Mouse (Mus musculus) midbrain, embryonic 11.5 days (tissue): ENCODE results near the gene Cdr2. TPM values are rescaled to one million over a fixed set of nuclear protein-coding genes. Genes with fewer than 3 reads are reported as not detected.
A peak's percentile ranks its signal among the peaks of the same experiment; 100 is the strongest.
"Not testable (repeated sequence)": the region's sequence is repeated elsewhere in the genome, so short reads cannot be mapped to it uniquely, and the experiment has no call there.

Experiments
- ATAC-seq: fragments of 200-750 bp; cut with Nextera tagmentation; 2 replicates; pipeline ENCODE4 v1.8.0; 2017; ENCODE audit warnings: moderate TSS enrichment, moderate library complexity; ENCODE audit not compliant: low FRiP score
- DNase-seq: peaks from one replicate; pipeline ENCODE4 v3.0.0; 2015; ENCODE audit warnings: low spot score; ENCODE audit errors: missing footprints
- H3K27ac ChIP-seq: fragments of 300-500 bp; sonication (generic); 2 replicates; pipeline ENCODE4 v1.5.1; 2014; ENCODE audit warnings: low read depth, low read length
- H3K27me3 ChIP-seq: fragments of 300-500 bp; sonication (generic); 2 replicates; pipeline ENCODE4 v1.6.1; 2014; ENCODE audit warnings: mild to moderate bottlenecking, low read length, moderate library complexity, mixed read lengths; ENCODE audit not compliant: control insufficient read depth, insufficient read depth
- H3K36me3 ChIP-seq: fragments of 300-500 bp; sonication (generic); 2 replicates; pipeline ENCODE4 v1.6.1; 2014; ENCODE audit warnings: mild to moderate bottlenecking, low read length, moderate library complexity, mixed read lengths; ENCODE audit not compliant: control insufficient read depth, insufficient read depth
- H3K4me1 ChIP-seq: fragments of 300-500 bp; sonication (generic); 2 replicates; pipeline ENCODE4 v1.6.1; 2014; ENCODE audit warnings: low read length; ENCODE audit not compliant: control insufficient read depth, insufficient read depth
- H3K4me2 ChIP-seq: fragments of 300-500 bp; sonication (generic); 2 replicates; pipeline ENCODE4 v1.6.1; 2014; ENCODE audit warnings: mild to moderate bottlenecking, moderate library complexity
- H3K4me3 ChIP-seq: fragments of 300-500 bp; sonication (generic); 2 replicates; pipeline ENCODE4 v1.5.1; 2014; ENCODE audit warnings: low read depth, low read length
- H3K9ac ChIP-seq: fragments of 300-500 bp; sonication (generic); 2 replicates; pipeline ENCODE4 v1.6.1; 2014; ENCODE audit warnings: low read length
- H3K9me3 ChIP-seq: fragments of 300-500 bp; sonication (generic); 2 replicates; pipeline ENCODE4 v1.6.1; 2016; ENCODE audit warnings: low read length; ENCODE audit not compliant: control insufficient read depth
- WGBS: fragments of 180-500 bp; shearing (Covaris S2); extraction: QIAGEN DNeasy Blood & Tissue Kit; methylation state at CpG from one replicate; pipeline ENCODE4 v1.1.7; 2014; 5-methylcytosine and 5-hydroxymethylcytosine counted together
- polyA plus RNA-seq: library from polyadenylated mRNA; unstranded; fragments of >200 nt; fragmentation: Nextera tagmentation; extraction: Ambion mirVana; gene quantifications from 2 replicates; pipeline ENCODE4 v1.2.1, GENCODE M21; 2014

Cdr2 gene
- polyA plus RNA-seq, 1 experiment from 2014 or later: 17.6 TPM

DNA sequence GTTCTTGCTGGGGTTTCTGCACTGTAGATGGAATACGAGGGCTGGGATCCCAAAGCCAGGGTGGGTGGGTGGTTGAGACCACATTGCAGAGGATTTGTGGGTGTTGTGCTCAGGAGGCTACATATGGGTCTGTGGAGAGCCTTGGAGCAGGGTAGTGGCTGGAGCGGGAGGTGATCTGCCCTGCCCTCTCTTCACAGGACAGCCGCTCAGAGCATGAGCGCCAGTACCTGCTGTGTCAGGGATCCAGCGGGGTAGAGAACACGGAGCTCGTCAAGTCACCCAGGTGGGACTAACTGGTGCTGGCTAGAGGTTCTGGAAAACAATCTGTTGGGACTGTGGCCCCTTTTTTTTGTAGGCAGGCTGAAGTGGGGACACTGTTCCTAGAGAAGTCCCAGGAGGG lies 49.0 kb downstream of the Cdr2 start:
- 0 out of 2 replicates have a peak, but pooled peaks have one; percentile 9 for ATAC-seq
- H3K4me3 ChIP-seq: no peak overlapping the region
- no peak for DNase-seq
- H3K9me3 ChIP-seq: no peaks in the 10 kb centered on the region
- no peak overlapping the region for H3K4me2 ChIP-seq
- H3K27ac ChIP-seq: no peak overlapping the region
- no peaks in the 10 kb centered on the region for H3K4me1 ChIP-seq
- H3K9ac ChIP-seq: no peak overlapping the region
- H3K36me3 ChIP-seq: peaks cover 16% of the 10 kb centered on the region
- 90% methylated on average over 7 of the region's 7 CpGs for WGBS
- no peaks in the 10 kb centered on the region for H3K27me3 ChIP-seq

DNA sequence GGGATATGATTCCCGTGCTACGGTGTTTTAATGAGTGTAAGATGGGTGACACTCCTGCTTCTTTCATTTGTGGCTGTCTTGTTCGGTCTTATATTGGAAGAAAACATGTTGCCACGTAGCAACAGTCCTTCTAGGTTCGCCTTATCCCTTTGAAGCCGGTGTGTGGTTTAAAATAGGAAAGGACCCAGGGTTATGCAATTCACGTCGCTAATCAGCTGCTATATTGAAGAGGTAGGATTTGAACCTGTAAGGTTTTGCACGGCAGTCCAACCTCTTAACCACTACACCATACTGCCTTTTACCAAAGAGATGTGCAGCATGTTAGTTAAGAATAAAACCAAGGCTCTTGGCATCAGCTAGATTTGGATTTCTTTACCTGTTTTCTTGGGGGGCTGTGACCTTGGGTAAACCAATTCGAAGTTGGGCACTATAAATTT lies 63.6 kb downstream of the Cdr2 start:
- DNase-seq (peak; percentile 95), ATAC-seq (peak; percentile 54)
- Histone ChIP-seq H3K9me3 (no peaks in the 10 kb centered on the region), H3K27ac (peak overlapping the region; percentile 80), H3K36me3 (0 out of 2 replicates have a peak, but pooled peaks cover 3% of the 10 kb centered on the region), H3K4me2 (peak overlapping the region; percentile 71), H3K27me3 (no peaks in the 10 kb centered on the region), H3K4me3 (peak overlapping the region; percentile 98), H3K9ac (peak overlapping the region; percentile 92), H3K4me1 (no peaks in the 10 kb centered on the region)
- WGBS: 7% methylated on average over 10 of the region's 10 CpGs

DNA sequence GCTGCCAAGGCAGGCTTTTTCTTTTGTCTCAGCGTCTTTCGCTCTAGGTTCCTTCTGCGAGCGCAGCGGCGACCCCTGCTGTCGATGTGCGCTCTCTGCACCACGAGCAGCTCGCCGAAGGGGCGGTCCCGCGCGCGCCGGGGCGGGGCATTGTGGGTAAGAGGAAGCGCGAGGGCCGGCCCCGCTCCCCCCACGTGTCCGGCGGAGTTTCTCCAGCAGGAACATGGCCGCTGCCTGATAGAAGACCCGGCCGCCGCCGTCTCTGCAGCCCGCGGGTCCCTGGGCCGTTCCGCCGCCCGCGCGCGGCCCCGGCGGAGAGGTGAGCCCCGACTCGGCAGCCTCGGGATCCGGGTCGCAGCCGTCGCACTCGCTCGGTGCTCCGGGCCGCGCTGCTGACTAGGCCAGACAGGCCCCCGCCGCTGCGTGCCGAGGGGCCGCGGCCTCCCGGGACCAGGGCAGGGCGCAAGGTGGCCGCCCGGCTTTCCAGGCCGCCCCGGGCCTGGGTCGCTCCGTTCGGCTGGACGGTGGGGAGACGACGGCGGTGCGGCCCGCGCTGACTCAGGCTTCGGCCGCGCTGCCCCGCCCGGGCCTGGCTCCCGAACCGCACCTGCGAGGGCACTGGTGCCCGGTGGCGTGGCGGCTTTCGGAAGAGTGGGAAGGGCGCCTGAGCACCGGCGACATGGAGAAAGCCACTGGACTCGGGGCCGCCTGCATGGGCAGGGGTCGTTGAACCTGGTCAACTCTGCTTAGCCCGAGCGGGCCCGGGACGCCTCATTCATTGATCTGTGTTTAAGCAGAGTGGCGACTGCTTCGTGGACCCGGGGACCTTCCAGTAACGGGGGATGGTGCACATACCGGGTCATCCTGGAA lies 64.3 kb downstream of the Cdr2 start, which contains the start of gene Polr3e:
Polr3e (plus strand) TSS at position 153 of the 870 bp plus-strand sequence.
- H3K4me3 ChIP-seq: peak within 1 kb of the TSS; percentile 98
- DNase-seq (peak; percentile 100), ATAC-seq (peak; percentile 94)
- H3K27me3 ChIP-seq: no peaks in the 10 kb centered on the region
- peak within 1 kb of the TSS; percentile 71 for H3K4me2 ChIP-seq
- H3K9ac ChIP-seq: peak within 1 kb of the TSS; percentile 92
- 0 out of 2 replicates have a peak, but pooled peaks cover 2% of the 10 kb centered on the region for H3K36me3 ChIP-seq
- peak within 1 kb of the TSS; percentile 80 for H3K27ac ChIP-seq
- WGBS: under 1% methylated on average over 83 of the region's 102 CpGs
- no peaks in the 10 kb centered on the region for H3K4me1 ChIP-seq
- H3K9me3 ChIP-seq: no peaks in the 10 kb centered on the region

DNA sequence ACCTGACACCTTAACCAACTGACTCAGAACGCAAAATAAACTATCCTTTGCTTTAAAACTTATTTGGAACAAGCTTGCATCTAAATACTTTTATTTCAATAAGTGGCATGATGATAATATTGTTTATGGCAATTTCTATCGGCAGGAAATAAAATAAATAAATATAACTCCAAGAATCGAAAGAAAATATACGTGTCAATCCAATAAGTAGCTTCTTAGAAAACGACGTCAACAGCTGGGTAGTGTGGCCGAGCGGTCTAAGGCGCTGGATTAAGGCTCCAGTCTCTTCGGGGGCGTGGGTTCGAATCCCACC lies 64.9 kb downstream of the Cdr2 start:
- Histone ChIP-seq H3K4me3 (peak overlapping the region; percentile 98; the same call in 1 of the 2 replicates), H3K27ac (no peak overlapping the region), H3K9ac (no peak overlapping the region), H3K4me2 (peak overlapping the region; percentile 71; the same call in 1 of the 2 replicates), H3K9me3 (no peaks in the 10 kb centered on the region), H3K36me3 (no peaks in the 10 kb centered on the region), H3K4me1 (no peaks in the 10 kb centered on the region), H3K27me3 (no peaks in the 10 kb centered on the region)
- no peak for DNase-seq
- 10% methylated on average over 12 of the region's 12 CpGs for WGBS
- no peak for ATAC-seq

DNA sequence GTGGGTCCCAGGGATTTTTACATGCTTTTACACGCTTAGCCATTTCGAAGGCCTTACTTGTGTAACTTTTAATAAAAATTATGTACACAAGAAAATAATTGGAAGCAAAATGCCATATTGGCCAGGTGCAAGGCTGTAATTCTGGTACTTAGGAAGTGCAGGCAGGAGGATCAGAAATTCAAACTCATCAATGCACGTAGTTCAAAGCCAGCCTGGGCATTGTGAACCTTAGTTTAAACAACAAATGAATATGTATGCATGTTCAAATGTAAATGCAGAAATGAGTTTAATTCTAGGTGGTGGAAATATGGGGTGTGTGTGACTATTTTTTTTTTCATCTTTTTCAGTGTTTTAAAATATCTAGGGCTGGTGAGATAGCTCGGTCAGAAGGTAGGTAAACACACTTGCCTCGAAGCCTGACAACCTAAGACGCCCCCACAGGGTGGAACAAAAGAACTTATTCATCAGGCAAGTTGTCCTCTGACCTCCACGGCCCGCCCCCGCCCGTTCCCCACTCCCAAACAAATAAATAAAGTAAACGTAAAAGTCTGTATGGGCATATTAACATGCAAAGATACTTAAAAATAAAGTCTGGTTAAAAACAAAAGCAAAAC lies 65.7 kb downstream of the Cdr2 start:
- Histone ChIP-seq H3K9ac (no peak overlapping the region), H3K9me3 (no peaks in the 10 kb centered on the region), H3K36me3 (no peaks in the 10 kb centered on the region), H3K4me1 (no peaks in the 10 kb centered on the region), H3K4me3 (no peak overlapping the region), H3K4me2 (no peak overlapping the region), H3K27ac (no peak overlapping the region), H3K27me3 (no peaks in the 10 kb centered on the region)
- ATAC-seq (no peak), DNase-seq (peak; percentile 80)
- WGBS: 21% methylated on average over 11 of the region's 11 CpGs

DNA sequence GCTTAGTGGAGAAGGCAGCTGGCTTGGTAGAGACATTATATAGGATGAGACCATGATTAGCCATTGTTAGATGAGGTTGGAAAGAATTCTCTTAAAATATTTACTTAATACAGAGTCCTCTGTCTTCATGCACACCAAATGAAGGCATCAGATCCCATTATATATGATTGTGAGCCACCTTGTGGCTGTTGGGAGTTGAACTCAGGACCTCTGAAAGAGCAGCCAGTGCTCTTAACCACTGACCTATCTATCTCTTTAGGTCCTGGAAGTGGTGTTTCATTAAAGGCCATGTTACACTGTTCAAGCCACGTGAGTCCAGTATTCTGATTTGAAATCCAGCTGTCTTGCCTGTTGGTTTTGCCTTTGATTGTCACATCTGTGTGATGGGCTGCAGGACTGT lies 68.8 kb downstream of the Cdr2 start:
- Histone ChIP-seq H3K36me3 (no peaks in the 10 kb centered on the region), H3K4me2 (no peak overlapping the region), H3K9ac (no peak overlapping the region), H3K4me1 (no peaks in the 10 kb centered on the region), H3K27me3 (no peaks in the 10 kb centered on the region), H3K4me3 (no peak overlapping the region), H3K9me3 (no peaks in the 10 kb centered on the region), H3K27ac (no peak overlapping the region)
- ATAC-seq: no peak
- WGBS: 40% methylated on average over 1 of the region's 1 CpGs
- DNase-seq: peak; percentile 67

DNA sequence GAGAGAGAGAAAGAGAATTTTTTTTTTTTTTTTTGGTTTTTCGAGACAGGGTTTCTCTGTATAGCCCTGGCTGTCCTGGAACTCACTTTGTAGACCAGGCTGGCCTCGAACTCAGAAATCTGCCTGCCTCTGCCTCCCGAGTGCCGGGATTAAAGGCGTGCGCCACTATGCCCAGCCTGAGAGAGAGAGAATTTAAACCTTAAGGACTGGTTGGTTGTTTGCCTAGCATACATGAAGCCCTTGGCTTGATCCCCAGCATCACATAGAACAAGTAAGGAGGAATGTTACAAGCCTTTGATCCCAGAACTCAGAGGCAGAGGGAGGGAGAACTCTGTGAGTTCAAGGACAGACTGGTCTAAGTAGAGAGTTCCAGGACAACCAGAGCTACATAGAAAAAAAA lies 70.8 kb downstream of the Cdr2 start:
- ATAC-seq, H3K4me2 ChIP-seq, H3K9ac ChIP-seq, DNase-seq, H3K4me3 ChIP-seq, H3K9me3 ChIP-seq, H3K4me1 ChIP-seq, H3K27me3 ChIP-seq, H3K36me3 ChIP-seq, H3K27ac ChIP-seq: not testable (repeated sequence)
- WGBS: 89% methylated on average over 5 of the region's 6 CpGs

DNA sequence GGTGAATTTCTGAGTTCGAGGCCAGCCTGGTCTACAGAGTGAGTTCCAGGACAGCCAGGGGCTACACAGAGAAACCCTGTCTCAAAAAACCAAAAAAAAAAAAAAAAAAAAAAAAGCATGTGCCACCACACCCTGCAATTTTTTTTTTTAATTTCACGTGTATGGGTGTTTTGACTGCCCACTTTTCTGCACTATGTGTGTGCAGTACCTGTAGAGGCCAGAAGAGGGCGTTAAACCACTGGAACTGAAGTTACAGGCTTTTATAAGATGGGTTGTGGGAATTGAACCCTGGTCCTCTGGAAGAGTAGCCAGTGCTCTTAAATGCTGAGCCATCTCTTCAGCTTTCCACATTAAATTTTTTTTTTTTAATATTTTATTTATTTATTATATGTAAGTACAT lies 71.9 kb downstream of the Cdr2 start:
- H3K4me2 ChIP-seq, H3K36me3 ChIP-seq, DNase-seq, ATAC-seq, H3K9ac ChIP-seq, H3K9me3 ChIP-seq, H3K27me3 ChIP-seq, H3K4me1 ChIP-seq, H3K4me3 ChIP-seq, H3K27ac ChIP-seq: not testable (repeated sequence)
- 67% methylated on average over 3 of the region's 3 CpGs for whole genome bisulfite sequencing
